Mouse (Mus musculus) heart, embryonic 14.5 days (tissue): ENCODE data around the gene Anapc16. TPM values are rescaled to one million over a fixed set of nuclear protein-coding genes. Genes with fewer than 3 reads are reported as not detected.
A peak's percentile ranks its signal among the peaks of the same experiment; 100 is the strongest.

Experiments
- ATAC-seq: fragments of 200-750 bp; cut with Nextera tagmentation; 2 replicates; pipeline ENCODE4 v1.8.0; 2017; ENCODE audit warnings: low read depth, moderate TSS enrichment; ENCODE audit not compliant: insufficient number of reproducible peaks, insufficient read depth, low FRiP score
- H3K27ac ChIP-seq, 2 experiments: fragments of 200-500 bp in 1 of 2; fragments of 300-500 bp in 1 of 2; sonication (generic) in 1 of 2; replicated peaks in 1 of 2; 2 replicates each; pipeline ENCODE4 v1.5.1; 2012 to 2014; ENCODE audit warnings: low read depth in 2 of 2, low read length in 2 of 2, control low read depth in 1 of 2, mild to moderate bottlenecking in 1 of 2, mixed read lengths in 1 of 2; ENCODE audit not compliant: control insufficient read depth in 1 of 2, insufficient read depth in 1 of 2
- H3K27me3 ChIP-seq: fragments of 300-500 bp; sonication (generic); 2 replicates; pipeline ENCODE4 v1.6.1; 2014; ENCODE audit warnings: mild to moderate bottlenecking, low read length, control low read depth; ENCODE audit not compliant: control insufficient read depth, insufficient read depth
- H3K36me3 ChIP-seq: fragments of 300-500 bp; sonication (generic); 2 replicates; pipeline ENCODE4 v1.6.1; 2014; ENCODE audit warnings: mild to moderate bottlenecking, control low read depth, low read length, mixed read lengths; ENCODE audit not compliant: control insufficient read depth, insufficient read depth
- H3K4me1 ChIP-seq, 2 experiments: fragments of 200-500 bp in 1 of 2; fragments of 300-500 bp in 1 of 2; sonication (generic) in 1 of 2; 2 replicates each; pipeline ENCODE4 v1.6.1; 2012 to 2014; ENCODE audit warnings: low read length in 2 of 2, control low read depth in 1 of 2, mixed read lengths in 1 of 2; ENCODE audit not compliant: control insufficient read depth in 2 of 2, insufficient read depth in 2 of 2
- H3K4me2 ChIP-seq: fragments of 300-500 bp; sonication (generic); 2 replicates; pipeline ENCODE4 v1.6.1; 2014; ENCODE audit warnings: mild to moderate bottlenecking, low read length
- H3K4me3 ChIP-seq, 2 experiments: fragments of 200-500 bp in 1 of 2; fragments of 300-500 bp in 1 of 2; sonication (generic) in 1 of 2; 2 replicates each; pipeline ENCODE4 v1.5.1; 2012 to 2014; ENCODE audit warnings: low read length in 2 of 2, mild to moderate bottlenecking in 2 of 2, control low read depth in 1 of 2, low read depth in 1 of 2, moderate library complexity in 1 of 2; ENCODE audit not compliant: control insufficient read depth in 1 of 2, insufficient read depth in 1 of 2
- H3K9ac ChIP-seq: fragments of 300-500 bp; sonication (generic); 2 replicates; pipeline ENCODE4 v1.6.1; 2014; ENCODE audit warnings: mild to moderate bottlenecking, low read length
- H3K9me3 ChIP-seq: fragments of 300-500 bp; sonication (generic); 2 replicates; pipeline ENCODE4 v1.6.1; 2016; ENCODE audit warnings: low read length, control low read depth; ENCODE audit not compliant: control insufficient read depth
- WGBS: fragments of 180-500 bp; shearing (Covaris S2); extraction: QIAGEN DNeasy Blood & Tissue Kit; methylation state at CpG from one replicate; pipeline ENCODE4 v1.1.7; 2014; 5-methylcytosine and 5-hydroxymethylcytosine counted together
- polyA plus RNA-seq: library from polyadenylated mRNA; unstranded; fragments of >200 nt; fragmentation: Nextera tagmentation; extraction: Ambion mirVana; gene quantifications from 2 replicates; pipeline ENCODE4 v1.2.1, GENCODE M21; 2014

The Anapc16 gene
- polyA plus RNA-seq, 1 experiment from 2014 or later = 103 TPM

- H3K36me3 ChIP-seq = peaks cover 14% of the 10 kb centered on the region; the same call in 1 of the 2 replicates
- no peak overlapping the region for H3K4me2 ChIP-seq
- H3K4me1 ChIP-seq = peaks cover 23 to 45% of the 10 kb centered on the region in 2 experiments
- no peak overlapping the region for H3K27ac ChIP-seq
- ATAC-seq = no peak
- H3K4me3 ChIP-seq = no peak overlapping the region
- no peaks in the 10 kb centered on the region for H3K9me3 ChIP-seq
- H3K9ac ChIP-seq = no peak overlapping the region
- 88% methylated on average over 3 of the region's 3 CpGs for WGBS
- H3K27me3 ChIP-seq = no peaks in the 10 kb centered on the region
Measured at GRCm38 (mm10) chr10:59945416-59945815, 57.5 kb downstream of the Anapc16 start.

- Histone ChIP-seq H3K27me3 (no peaks in the 10 kb centered on the region), H3K9me3 (no peaks in the 10 kb centered on the region), H3K9ac (peak overlapping the region; percentile 63), H3K4me3 (peak overlapping the region; percentile 30 to 31), H3K27ac (peak overlapping the region; percentile 74 to 81), H3K4me2 (peak overlapping the region; percentile 72), H3K36me3 (no peaks in the 10 kb centered on the region), H3K4me1 (peaks cover 11 to 26% of the 10 kb centered on the region in 2 experiments)
- peak; percentile 73 for ATAC-seq
- 8% methylated on average over 13 of the region's 13 CpGs for WGBS
Measured at GRCm38 (mm10) chr10:59943421-59943989, 59.4 kb downstream of the Anapc16 start.

GRCm38 (mm10) chr10:59942847-59943420 is 60.0 kb downstream of the Anapc16 start:
- peak overlapping the region; percentile 63 for H3K9ac ChIP-seq
- peak overlapping the region; percentile 72 for H3K4me2 ChIP-seq
- no peaks in the 10 kb centered on the region for H3K9me3 ChIP-seq
- H3K4me1 ChIP-seq = peaks cover 10 to 21% of the 10 kb centered on the region in 2 experiments
- H3K27ac ChIP-seq = peak overlapping the region; percentile 74 to 81
- ATAC-seq = peak; percentile 27; the same call in 1 of the 2 replicates
- 2% methylated on average over 16 of the region's 16 CpGs for WGBS
- no peaks in the 10 kb centered on the region for H3K27me3 ChIP-seq
- peak overlapping the region; percentile 30 to 31 for H3K4me3 ChIP-seq
- no peaks in the 10 kb centered on the region for H3K36me3 ChIP-seq

GRCm38 (mm10) chr10:59942281-59942846 is 60.6 kb downstream of the Anapc16 start:
- peak overlapping the region; percentile 74 to 81; a peak in 1 of 4 replicates for H3K27ac ChIP-seq
- no peak for ATAC-seq

GRCm38 (mm10) chr10:59939081-59939480 is 63.9 kb downstream of the Anapc16 start:
- Histone ChIP-seq H3K36me3 (no peaks in the 10 kb centered on the region), H3K9me3 (no peaks in the 10 kb centered on the region), H3K9ac (no peak overlapping the region), H3K4me3 (no peak overlapping the region), H3K4me2 (no peak overlapping the region), H3K4me1 (peaks cover 16% of the 10 kb centered on the region in 2 experiments), H3K27me3 (no peaks in the 10 kb centered on the region), H3K27ac (no peak overlapping the region)
- no peak for ATAC-seq
- 88% methylated on average over 1 of the region's 1 CpGs for WGBS

More at GRCm38 (mm10) chr10:59942281-59942846, 60.6 kb downstream of the Anapc16 start:
- H3K9ac ChIP-seq = peak overlapping the region; percentile 63
- H3K36me3 ChIP-seq = no peaks in the 10 kb centered on the region
- WGBS = 43% methylated on average over 21 of the region's 21 CpGs
- H3K4me3 ChIP-seq = peak overlapping the region; percentile 30 to 31; a peak in 3 of 4 replicates
- H3K9me3 ChIP-seq = no peaks in the 10 kb centered on the region
- no peaks in the 10 kb centered on the region for H3K27me3 ChIP-seq
- peaks cover 10 to 16% of the 10 kb centered on the region in 2 experiments for H3K4me1 ChIP-seq
- peak overlapping the region; percentile 72 for H3K4me2 ChIP-seq

GRCm38 (mm10) chr10:59938662-59939061 is 64.3 kb downstream of the Anapc16 start:
- 85% methylated on average over 5 of the region's 5 CpGs for WGBS
- Histone ChIP-seq H3K27ac (no peak overlapping the region), H3K9me3 (no peaks in the 10 kb centered on the region), H3K27me3 (no peaks in the 10 kb centered on the region), H3K4me2 (no peak overlapping the region), H3K4me1 (peaks cover 15 to 16% of the 10 kb centered on the region in 2 experiments), H3K9ac (no peak overlapping the region), H3K36me3 (no peaks in the 10 kb centered on the region), H3K4me3 (no peak overlapping the region)
- no peak for ATAC-seq
